Mouse (Mus musculus): ENCODE data around the gene Jph2. TPM values are rescaled to one million over a fixed set of nuclear protein-coding genes. Genes with fewer than 3 reads are reported as not detected.

Jph2 gene
- polyA plus RNA-seq, 1 experiment from 2014 or later = 0.96 TPM

- Histone ChIP-seq H3K27ac (replicated peaks) (no peak overlapping the region), H3K9me3 (replicated peaks) (no peaks in the 10 kb centered on the region), H3K27me3 (replicated peaks) (no peaks in the 10 kb centered on the region), H3K4me1 (no peaks in the 10 kb centered on the region), H3K9ac (replicated peaks) (no peak overlapping the region), H3K36me3 (no peaks in the 10 kb centered on the region), H3K4me3 (replicated peaks) (no peak overlapping the region), H3K4me2 (no peak overlapping the region)
- ATAC-seq (ENCODE audit: low FRiP score) = no peak
- 82% methylated on average over 5 of the region's 5 CpGs for WGBS
Measured at GRCm38 (mm10) chr2:163358662-163359061, 39.1 kb downstream of the Jph2 start.

DNA sequence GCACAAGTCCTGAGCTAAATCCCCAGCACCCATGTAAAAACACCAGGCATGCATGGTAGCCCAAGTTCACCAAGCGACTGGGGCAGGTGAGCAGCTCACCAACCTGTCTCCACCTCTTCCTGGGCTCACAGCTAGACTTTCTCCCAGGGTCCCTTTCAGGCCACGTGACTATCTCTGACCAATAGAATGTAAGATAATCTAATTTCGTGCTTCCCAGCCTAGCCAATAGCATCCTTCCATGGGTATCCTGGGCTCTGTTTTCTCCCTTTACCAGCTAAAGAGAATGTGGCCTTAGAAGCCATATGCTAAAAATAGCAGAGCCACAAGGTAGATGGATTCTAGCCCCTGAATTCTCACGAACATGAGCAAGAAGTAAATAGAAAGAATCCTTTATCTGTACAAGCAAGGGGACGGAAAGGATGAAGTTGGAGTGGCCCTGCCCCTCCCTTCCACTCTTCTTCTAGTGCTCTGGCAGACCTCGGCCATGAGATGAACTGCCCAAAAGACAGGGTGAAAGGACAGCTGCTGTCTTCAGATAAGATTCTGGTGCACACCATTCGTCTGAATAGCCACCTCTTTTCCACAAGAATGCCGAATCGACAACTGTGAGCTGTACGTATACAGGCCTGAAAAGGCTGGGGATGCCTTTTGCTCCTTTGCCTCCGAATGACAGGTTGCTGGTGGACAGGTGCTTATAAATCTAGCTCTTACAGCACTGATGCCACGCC, 41.5 kb downstream of the Jph2 start:
- no peak overlapping the region for H3K4me2 ChIP-seq
- no peak overlapping the region for H3K27ac ChIP-seq (replicated peaks)
- no peaks in the 10 kb centered on the region for H3K36me3 ChIP-seq
- no peaks in the 10 kb centered on the region for H3K4me1 ChIP-seq
- no peak overlapping the region for H3K9ac ChIP-seq (replicated peaks)
- ATAC-seq (ENCODE audit: low FRiP score) = no peak
- WGBS = 85% methylated on average over 12 of the region's 12 CpGs
- H3K27me3 ChIP-seq (replicated peaks) = 0 out of 2 replicates have a peak, but pooled peaks cover 3% of the 10 kb centered on the region
- H3K9me3 ChIP-seq (replicated peaks) = no peaks in the 10 kb centered on the region
- no peak overlapping the region for H3K4me3 ChIP-seq (replicated peaks)

- WGBS = 86% methylated on average over 8 of the region's 8 CpGs
- H3K27me3 ChIP-seq (replicated peaks) = 0 out of 2 replicates have a peak, but pooled peaks cover 3% of the 10 kb centered on the region
- no peak overlapping the region for H3K27ac ChIP-seq (replicated peaks)
- no peaks in the 10 kb centered on the region for H3K36me3 ChIP-seq
- H3K4me3 ChIP-seq (replicated peaks) = no peak overlapping the region
- ATAC-seq (ENCODE audit: low FRiP score) = no peak
- H3K9ac ChIP-seq (replicated peaks) = no peak overlapping the region
- H3K9me3 ChIP-seq (replicated peaks) = no peaks in the 10 kb centered on the region
- no peaks in the 10 kb centered on the region for H3K4me1 ChIP-seq
- H3K4me2 ChIP-seq = no peak overlapping the region
Measured at GRCm38 (mm10) chr2:163355666-163356065, 42.1 kb downstream of the Jph2 start.

DNA sequence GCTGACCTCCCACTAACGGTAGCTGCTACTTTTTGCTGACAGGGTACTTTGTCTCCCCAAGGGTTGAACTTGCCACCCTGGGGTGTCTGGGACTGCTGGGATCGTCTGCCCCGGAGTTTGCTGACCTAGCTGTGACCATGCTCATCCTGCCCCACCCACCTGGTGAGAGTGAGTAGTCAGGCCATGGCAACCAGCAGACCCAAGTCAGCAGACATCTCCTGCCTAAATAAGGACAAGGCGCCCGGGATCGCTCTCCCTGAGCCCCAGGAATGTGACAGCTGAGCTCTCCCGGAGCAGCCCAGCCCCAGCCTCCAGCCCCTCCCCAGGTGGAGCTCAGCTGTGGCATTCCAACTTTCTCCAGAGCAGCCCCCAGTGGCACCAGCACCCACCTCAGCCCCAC, 44.1 kb downstream of the Jph2 start:
- Histone ChIP-seq H3K9ac (replicated peaks) (no peak overlapping the region), H3K9me3 (replicated peaks) (no peaks in the 10 kb centered on the region), H3K27ac (replicated peaks) (no peak overlapping the region), H3K4me1 (peaks cover 10% of the 10 kb centered on the region), H3K4me3 (replicated peaks) (no peak overlapping the region), H3K27me3 (replicated peaks) (0 out of 2 replicates have a peak, but pooled peaks cover 3% of the 10 kb centered on the region), H3K36me3 (no peaks in the 10 kb centered on the region), H3K4me2 (no peak overlapping the region)
- no peak for ATAC-seq (ENCODE audit: low FRiP score)
- WGBS = 32% methylated on average over 7 of the region's 7 CpGs

- H3K4me3 ChIP-seq (replicated peaks) = no peak overlapping the region
- no peak overlapping the region for H3K4me2 ChIP-seq
- peaks cover 10% of the 10 kb centered on the region for H3K4me1 ChIP-seq
- no peak overlapping the region for H3K27ac ChIP-seq (replicated peaks)
- H3K9me3 ChIP-seq (replicated peaks) = no peaks in the 10 kb centered on the region
- ATAC-seq (ENCODE audit: low FRiP score) = no peak
- H3K27me3 ChIP-seq (replicated peaks) = 0 out of 2 replicates have a peak, but pooled peaks cover 7% of the 10 kb centered on the region
- H3K9ac ChIP-seq (replicated peaks) = no peak overlapping the region
- WGBS = 59% methylated on average over 5 of the region's 5 CpGs
- no peaks in the 10 kb centered on the region for H3K36me3 ChIP-seq
Measured at GRCm38 (mm10) chr2:163350443-163350842, 47.4 kb downstream of the Jph2 start.

DNA sequence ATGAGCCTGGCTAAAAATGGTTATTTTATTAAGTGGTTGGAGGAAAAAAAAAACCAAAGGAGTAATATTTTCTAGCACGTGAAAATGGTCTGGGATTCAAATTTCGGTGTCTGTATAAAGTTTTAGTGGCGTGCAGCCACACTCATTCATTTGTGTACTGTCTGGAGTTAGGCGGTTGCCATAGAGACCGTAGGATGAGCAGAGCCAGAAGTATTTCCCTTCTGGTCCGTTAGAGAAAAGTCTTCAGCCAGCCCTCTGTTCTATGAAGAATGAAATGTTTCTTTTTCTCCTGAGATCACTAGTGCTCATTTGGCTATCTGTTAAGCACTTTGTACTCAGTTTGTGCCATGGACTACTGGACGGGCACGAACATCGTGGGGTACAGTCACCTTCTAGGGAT, 48.4 kb downstream of the Jph2 start:
- Histone ChIP-seq H3K4me1 (peaks cover 10% of the 10 kb centered on the region), H3K4me3 (replicated peaks) (no peak overlapping the region), H3K27me3 (replicated peaks) (peaks cover 13% of the 10 kb centered on the region), H3K36me3 (no peaks in the 10 kb centered on the region), H3K9me3 (replicated peaks) (no peaks in the 10 kb centered on the region), H3K27ac (replicated peaks) (no peak overlapping the region), H3K4me2 (no peak overlapping the region), H3K9ac (replicated peaks) (no peak overlapping the region)
- no peak for ATAC-seq (ENCODE audit: low FRiP score)
- 51% methylated on average over 9 of the region's 9 CpGs for WGBS

DNA sequence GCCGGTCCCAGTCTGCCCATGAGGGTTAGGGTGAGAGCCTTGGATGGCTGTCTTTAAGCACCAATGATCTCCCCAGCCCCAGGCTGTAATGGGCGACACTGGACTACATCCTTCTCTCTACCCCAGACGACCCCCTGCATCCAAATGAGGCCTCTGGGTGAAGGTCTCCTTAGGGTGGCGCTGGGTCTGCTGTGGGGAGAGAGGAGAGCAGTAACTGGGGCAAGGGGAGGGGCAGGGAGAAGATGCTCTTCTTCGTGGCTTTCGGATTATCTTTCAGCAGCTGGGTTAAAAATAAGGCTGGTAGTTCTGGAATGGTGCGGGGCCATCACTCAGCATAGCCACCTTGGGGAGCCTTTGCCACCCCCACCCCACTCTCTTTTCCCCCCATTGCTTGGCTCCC, 49.1 kb downstream of the Jph2 start:
- Histone ChIP-seq H3K4me2 (no peak overlapping the region), H3K27me3 (replicated peaks) (peaks cover 13% of the 10 kb centered on the region), H3K4me1 (peaks cover 10% of the 10 kb centered on the region), H3K9ac (replicated peaks) (no peak overlapping the region), H3K27ac (replicated peaks) (no peak overlapping the region), H3K9me3 (replicated peaks) (no peaks in the 10 kb centered on the region), H3K36me3 (no peaks in the 10 kb centered on the region), H3K4me3 (replicated peaks) (no peak overlapping the region)
- WGBS = 82% methylated on average over 7 of the region's 7 CpGs
- no peak for ATAC-seq (ENCODE audit: low FRiP score)

GRCm38 (mm10) chr2:163347517-163348184, 50.1 kb downstream of the Jph2 start:
- Histone ChIP-seq H3K36me3 (no peaks in the 10 kb centered on the region), H3K9me3 (replicated peaks) (no peaks in the 10 kb centered on the region), H3K4me2 (no peak overlapping the region), H3K4me3 (replicated peaks) (no peak overlapping the region), H3K27ac (replicated peaks) (no peak overlapping the region), H3K27me3 (replicated peaks) (peaks cover 13% of the 10 kb centered on the region), H3K9ac (replicated peaks) (no peak overlapping the region), H3K4me1 (peaks cover 10% of the 10 kb centered on the region)
- no peak for ATAC-seq (ENCODE audit: low FRiP score)
- WGBS = 86% methylated on average over 8 of the region's 8 CpGs

- no peaks in the 10 kb centered on the region for H3K36me3 ChIP-seq
- no peak overlapping the region for H3K9ac ChIP-seq (replicated peaks)
- no peak for ATAC-seq (ENCODE audit: low FRiP score)
- H3K27ac ChIP-seq (replicated peaks) = no peak overlapping the region
- H3K4me2 ChIP-seq = no peak overlapping the region
- H3K4me3 ChIP-seq (replicated peaks) = no peak overlapping the region
- no peaks in the 10 kb centered on the region for H3K9me3 ChIP-seq (replicated peaks)
- peaks cover 18% of the 10 kb centered on the region for H3K27me3 ChIP-seq (replicated peaks)
- 86% methylated on average over 11 of the region's 11 CpGs for WGBS
- H3K4me1 ChIP-seq = peaks cover 10% of the 10 kb centered on the region
Measured at GRCm38 (mm10) chr2:163346497-163346896, 51.3 kb downstream of the Jph2 start.

DNA sequence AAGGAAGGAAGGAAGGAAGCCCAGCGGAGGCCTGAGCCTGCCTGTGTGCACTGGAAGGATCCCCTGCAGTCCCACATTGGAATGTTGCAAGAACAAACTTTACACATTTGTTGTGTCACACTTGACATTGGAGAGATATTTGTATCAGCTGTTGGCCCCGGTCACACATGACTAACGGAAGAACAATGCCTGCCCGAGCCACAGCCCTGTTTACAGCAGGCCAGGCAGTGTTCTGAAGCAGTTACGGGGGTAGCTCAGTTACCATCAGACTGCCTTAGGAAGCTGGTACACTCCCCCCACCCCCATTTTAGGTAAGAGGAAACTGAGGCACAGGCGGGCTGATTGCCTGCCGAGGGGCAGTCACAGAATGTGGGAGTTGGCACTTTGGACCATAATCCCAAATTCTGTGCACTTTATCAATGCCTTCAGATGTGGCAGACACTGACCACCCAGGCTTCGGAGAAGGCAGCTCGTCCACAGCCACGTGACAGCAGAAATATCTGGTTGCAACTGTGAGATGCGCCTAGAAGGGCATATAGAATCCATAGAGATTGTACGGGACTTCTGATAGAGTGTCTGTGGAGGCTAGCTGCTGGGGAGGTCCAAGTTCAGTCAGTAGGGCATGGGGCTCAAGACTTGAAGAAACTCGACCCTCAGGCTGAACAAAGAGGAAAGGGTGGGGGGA, 52.7 kb downstream of the Jph2 start:
- ATAC-seq (ENCODE audit: low FRiP score) = no peak
- 76% methylated on average over 13 of the region's 13 CpGs for WGBS
- Histone ChIP-seq H3K4me1 (peaks cover 15% of the 10 kb centered on the region), H3K27me3 (replicated peaks) (peaks cover 32% of the 10 kb centered on the region), H3K9me3 (replicated peaks) (no peaks in the 10 kb centered on the region), H3K36me3 (no peaks in the 10 kb centered on the region), H3K4me2 (no peak overlapping the region), H3K4me3 (replicated peaks) (no peak overlapping the region), H3K27ac (replicated peaks) (no peak overlapping the region), H3K9ac (replicated peaks) (no peak overlapping the region)

DNA sequence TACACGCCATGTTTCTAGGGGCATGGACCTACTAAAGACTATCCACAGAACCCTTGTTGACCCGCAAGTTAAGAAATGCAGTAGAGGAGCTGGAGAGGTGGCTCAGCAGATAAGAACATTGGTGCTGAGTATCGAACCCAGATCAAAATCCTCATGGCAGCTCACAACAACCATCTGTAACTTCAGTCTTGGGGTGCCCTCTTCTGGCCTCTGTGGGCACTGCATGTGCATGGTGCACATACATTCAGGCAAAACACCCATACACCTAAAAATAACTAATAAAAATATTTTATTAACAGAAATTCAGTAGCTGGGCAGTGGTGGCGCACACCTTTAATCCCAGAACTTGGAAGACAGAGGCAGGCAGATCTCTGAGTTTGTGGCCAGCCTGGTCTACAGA, 54.1 kb downstream of the Jph2 start:
- Histone ChIP-seq H3K27me3 (replicated peaks) (peaks cover 46% of the 10 kb centered on the region), H3K4me2 (no peak overlapping the region), H3K4me3 (replicated peaks) (no peak overlapping the region), H3K9me3 (replicated peaks) (no peaks in the 10 kb centered on the region), H3K27ac (replicated peaks) (no peak overlapping the region), H3K4me1 (peaks cover 19% of the 10 kb centered on the region), H3K36me3 (no peaks in the 10 kb centered on the region), H3K9ac (replicated peaks) (no peak overlapping the region)
- 87% methylated on average over 4 of the region's 4 CpGs for WGBS
- ATAC-seq (ENCODE audit: low FRiP score) = no peak

DNA sequence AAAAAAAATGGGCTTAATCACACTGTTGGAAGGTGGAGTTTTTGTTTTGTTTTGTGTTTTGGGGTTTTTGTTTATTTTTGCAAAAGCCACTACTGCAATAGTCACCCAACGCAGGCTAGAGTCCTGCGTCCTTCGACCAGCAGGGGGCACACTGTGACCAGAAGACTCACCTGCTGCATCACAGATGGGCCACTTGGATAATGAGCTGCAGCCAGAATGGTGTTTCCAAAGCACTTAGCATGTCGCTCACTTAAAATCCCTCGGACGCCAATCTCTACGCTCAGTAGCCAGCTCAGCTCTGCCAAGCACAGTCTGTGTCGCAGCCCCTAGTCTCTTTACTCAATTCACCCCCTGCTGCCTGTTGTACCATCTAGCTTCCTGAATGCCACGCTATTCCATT, 57.5 kb downstream of the Jph2 start:
- 0 out of 2 replicates have a peak, but pooled peaks have one; percentile 41 for ATAC-seq (ENCODE audit: low FRiP score)
- no peaks in the 10 kb centered on the region for H3K36me3 ChIP-seq
- peaks cover 72% of the 10 kb centered on the region for H3K27me3 ChIP-seq (replicated peaks)
- peaks cover 19% of the 10 kb centered on the region for H3K4me1 ChIP-seq
- 0 out of 2 replicates have a peak overlapping the region, but pooled peaks have one; percentile 15 for H3K4me2 ChIP-seq
- WGBS = 20% methylated on average over 9 of the region's 9 CpGs
- H3K27ac ChIP-seq (replicated peaks) = no peak overlapping the region
- no peaks in the 10 kb centered on the region for H3K9me3 ChIP-seq (replicated peaks)
- H3K9ac ChIP-seq (replicated peaks) = no peak overlapping the region
- no peak overlapping the region for H3K4me3 ChIP-seq (replicated peaks)

Data from neural tube, embryonic 15.5 days (tissue).